Mouse (Mus musculus) forebrain, embryonic 11.5 days (tissue): Measurements from ENCODE around the gene Txndc9. TPM values are rescaled to one million over a fixed set of nuclear protein-coding genes. Genes with fewer than 3 reads are reported as not detected.

Experiments used
- ATAC-seq: fragments of 200-750 bp; cut with Nextera tagmentation; replicated peaks from 2 replicates; pipeline ENCODE4 v1.8.0; 2017; ENCODE audit warnings: moderate TSS enrichment; ENCODE audit not compliant: low FRiP score
- DNase-seq: peaks from one replicate; pipeline ENCODE4 v3.0.0-alpha.2; 2017; ENCODE audit warnings: low spot score
- H3K27ac ChIP-seq: fragments of 300-500 bp; sonication (generic); 2 replicates; pipeline ENCODE4 v1.5.1; 2014; ENCODE audit warnings: low read depth, low read length
- H3K27me3 ChIP-seq: fragments of 300-500 bp; sonication (generic); 2 replicates; pipeline ENCODE4 v1.6.1; 2014; ENCODE audit warnings: mild to moderate bottlenecking, low read length, mixed read lengths; ENCODE audit not compliant: control insufficient read depth, insufficient read depth
- H3K36me3 ChIP-seq: fragments of 300-500 bp; sonication (generic); 2 replicates; pipeline ENCODE4 v1.6.1; 2014; ENCODE audit warnings: mild to moderate bottlenecking, low read length, moderate library complexity, mixed read lengths; ENCODE audit not compliant: control insufficient read depth, insufficient read depth
- H3K4me1 ChIP-seq: fragments of 300-500 bp; sonication (generic); replicated peaks from 2 replicates; pipeline ENCODE4 v1.6.1; 2014; ENCODE audit warnings: low read length, mixed read lengths; ENCODE audit not compliant: control insufficient read depth, insufficient read depth
- H3K4me2 ChIP-seq: fragments of 300-500 bp; sonication (generic); 2 replicates; pipeline ENCODE4 v1.6.1; 2014; ENCODE audit warnings: low read depth, mild to moderate bottlenecking, low read length, moderate library complexity, mixed read lengths; ENCODE audit not compliant: severe bottlenecking
- H3K4me3 ChIP-seq: fragments of 300-500 bp; sonication (generic); 2 replicates; pipeline ENCODE4 v1.5.1; 2014; ENCODE audit warnings: low read depth, low read length
- H3K9ac ChIP-seq: fragments of 300-500 bp; sonication (generic); 2 replicates; pipeline ENCODE4 v1.6.1; 2014; ENCODE audit warnings: low read length
- H3K9me3 ChIP-seq: fragments of 300-500 bp; sonication (generic); 2 replicates; pipeline ENCODE4 v1.6.1; 2016; ENCODE audit warnings: low read length, mixed read lengths; ENCODE audit not compliant: control insufficient read depth
- WGBS: fragments of 180-500 bp; shearing (Covaris S2); extraction: QIAGEN DNeasy Blood & Tissue Kit; methylation state at CpG from one replicate; pipeline ENCODE4 v1.1.7; 2014; 5-methylcytosine and 5-hydroxymethylcytosine counted together
- polyA plus RNA-seq: library from polyadenylated mRNA; unstranded; fragments of >200 nt; fragmentation: Nextera tagmentation; extraction: Ambion mirVana; gene quantifications from 2 replicates; pipeline ENCODE4 v1.2.1, GENCODE M21; 2014

Gene Txndc9
- polyA plus RNA-seq, 1 experiment from 2014 or later, result 163 TPM

DNA sequence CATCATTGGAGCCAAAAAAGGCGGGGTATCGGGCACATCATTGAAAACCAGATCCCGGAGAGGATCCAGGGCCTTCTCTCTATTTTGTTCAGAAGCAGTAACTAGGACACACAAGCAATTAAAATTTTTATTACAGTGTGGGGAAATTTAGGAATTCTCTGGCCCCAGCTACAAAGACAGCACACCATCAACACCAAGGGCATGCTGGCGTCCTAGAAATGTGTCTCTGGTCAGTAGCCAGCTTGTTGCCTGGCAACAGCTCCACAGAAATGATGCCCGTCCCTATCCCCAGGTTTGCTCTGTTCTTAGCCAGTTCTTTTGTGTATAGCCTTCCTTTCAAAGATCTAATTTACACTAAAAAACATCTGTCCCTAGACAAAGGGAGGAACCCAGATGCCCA is 38.2 kb downstream of the Txndc9 start:
- DNase-seq (no peak), ATAC-seq (no peak)
- WGBS, result 73% methylated on average over 5 of the region's 5 CpGs

DNA sequence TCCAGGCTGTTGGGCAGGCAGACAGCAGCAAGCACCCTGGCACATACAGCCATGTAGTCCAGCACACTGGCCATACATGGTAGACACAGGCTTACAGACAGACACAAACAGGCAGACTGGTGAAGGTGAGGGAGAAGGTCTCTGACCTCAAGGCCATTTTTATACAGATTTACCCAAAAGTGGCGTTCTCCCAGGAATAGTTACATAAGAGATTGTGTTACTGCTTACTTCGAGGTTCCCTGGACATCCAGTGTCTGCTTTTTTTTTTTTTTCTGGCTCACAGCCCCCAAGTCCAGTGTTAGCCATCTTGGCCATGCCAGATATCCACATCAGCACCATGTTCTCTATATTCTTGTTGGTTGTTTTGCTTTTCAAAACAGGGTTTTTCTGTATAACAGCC is 39.2 kb downstream of the Txndc9 start:
- Histone ChIP-seq H3K9ac (no peak overlapping the region), H3K4me2 (no peak overlapping the region), H3K27ac (no peak overlapping the region), H3K4me1 (no peaks in the 10 kb centered on the region), H3K4me3 (no peak overlapping the region), H3K9me3 (no peaks in the 10 kb centered on the region), H3K36me3 (no peaks in the 10 kb centered on the region), H3K27me3 (no peaks in the 10 kb centered on the region)
- no peak for DNase-seq
- WGBS, result 77% methylated on average over 2 of the region's 2 CpGs
- no peak for ATAC-seq

More for the DNA sequence above, 38.2 kb downstream of the Txndc9 start:
- Histone ChIP-seq H3K9me3 (no peaks in the 10 kb centered on the region), H3K4me3 (no peak overlapping the region), H3K27ac (no peak overlapping the region), H3K9ac (no peak overlapping the region), H3K36me3 (no peaks in the 10 kb centered on the region), H3K4me2 (no peak overlapping the region), H3K27me3 (no peaks in the 10 kb centered on the region), H3K4me1 (no peaks in the 10 kb centered on the region)

- WGBS, result 92% methylated on average over 5 of the region's 5 CpGs
- H3K27ac ChIP-seq, result no peak within 1 kb of the TSS
Measured at GRCm38 (mm10) chr1:37957659-37958058, 40.0 kb downstream of the Txndc9 start, which contains the start of gene Lyg1. Lyg1 (minus strand) TSS chr1:37957759.

DNA sequence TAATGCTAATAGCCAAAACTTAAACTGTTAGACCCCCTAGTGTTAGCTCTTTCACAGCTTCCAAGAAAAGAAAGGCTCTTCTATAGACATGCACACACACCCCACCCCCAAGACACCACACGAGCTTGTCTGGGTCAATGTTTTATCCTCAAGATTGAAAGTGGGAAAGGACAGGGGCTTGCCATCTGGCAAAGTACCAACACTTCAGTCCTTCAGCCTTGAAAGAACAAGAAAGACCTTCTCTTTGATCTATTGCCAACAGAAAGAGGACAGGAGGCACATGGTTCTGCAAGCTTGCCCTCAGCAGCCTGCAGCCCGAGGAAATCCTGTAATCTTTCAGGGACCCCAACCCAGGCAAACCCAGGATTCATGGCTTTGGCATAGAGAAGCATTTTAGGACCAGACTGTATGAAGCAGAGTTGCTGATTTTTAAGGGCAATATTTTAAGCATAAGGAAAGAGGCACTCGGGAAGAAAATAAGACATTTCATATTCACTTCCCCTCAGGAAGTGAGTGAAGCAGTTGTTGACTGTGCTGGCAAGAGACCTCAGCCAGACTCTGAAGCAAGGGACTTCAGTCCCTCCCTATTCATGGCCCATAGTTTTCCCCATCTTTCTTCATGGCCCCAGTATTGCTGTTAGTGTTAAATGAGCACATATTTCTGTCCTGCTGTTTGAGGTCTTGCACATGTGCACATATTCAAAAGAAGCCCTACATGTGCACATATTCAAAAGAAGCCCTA is 40.8 kb downstream of the Txndc9 start:
- H3K27ac ChIP-seq, result no peak overlapping the region
- no peak for ATAC-seq
- no peaks in the 10 kb centered on the region for H3K27me3 ChIP-seq
- H3K36me3 ChIP-seq, result no peaks in the 10 kb centered on the region
- 54% methylated on average over 3 of the region's 3 CpGs for WGBS
- H3K4me1 ChIP-seq, result no peaks in the 10 kb centered on the region
- no peak for DNase-seq
- no peak overlapping the region for H3K4me2 ChIP-seq
- H3K4me3 ChIP-seq, result no peak overlapping the region
- no peak overlapping the region for H3K9ac ChIP-seq
- no peaks in the 10 kb centered on the region for H3K9me3 ChIP-seq

More at GRCm38 (mm10) chr1:37957659-37958058, 40.0 kb downstream of the Txndc9 start, which contains the start of gene Lyg1:
- ATAC-seq (no peak), DNase-seq (no peak)
- Histone ChIP-seq H3K4me1 (no peaks in the 10 kb centered on the region), H3K27me3 (no peaks in the 10 kb centered on the region), H3K9ac (no peak within 1 kb of the TSS), H3K36me3 (no peaks in the 10 kb centered on the region), H3K9me3 (no peaks in the 10 kb centered on the region), H3K4me3 (no peak within 1 kb of the TSS), H3K4me2 (no peak within 1 kb of the TSS)

GRCm38 (mm10) chr1:37955251-37955650 is 42.4 kb downstream of the Txndc9 start:
- no peak overlapping the region for H3K9ac ChIP-seq
- no peak overlapping the region for H3K4me3 ChIP-seq
- H3K36me3 ChIP-seq, result no peaks in the 10 kb centered on the region
- ATAC-seq (no peak), DNase-seq (no peak)
- no peaks in the 10 kb centered on the region for H3K9me3 ChIP-seq
- no peaks in the 10 kb centered on the region for H3K27me3 ChIP-seq
- no peaks in the 10 kb centered on the region for H3K4me1 ChIP-seq
- no peak overlapping the region for H3K4me2 ChIP-seq
- no peak overlapping the region for H3K27ac ChIP-seq
- WGBS, result 89% methylated on average over 2 of the region's 2 CpGs

DNA sequence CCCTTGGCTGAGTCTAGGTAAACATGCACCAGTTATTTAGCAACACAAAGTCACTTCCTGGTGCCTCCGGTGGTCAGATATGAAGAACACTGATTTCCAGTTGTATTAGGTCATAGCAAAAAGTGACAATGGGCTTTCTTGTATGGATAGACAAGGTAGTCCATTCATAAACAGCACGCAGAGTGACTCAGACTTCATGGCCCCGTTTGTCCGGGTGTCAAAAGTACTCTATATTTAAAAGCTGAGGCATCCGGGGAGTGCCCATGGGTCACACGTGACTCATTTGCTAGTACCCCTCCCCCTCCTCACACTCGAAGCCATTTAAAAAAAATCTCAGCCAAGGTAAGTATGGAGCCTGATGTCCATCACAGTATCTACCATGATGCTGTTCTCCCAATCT is 42.9 kb downstream of the Txndc9 start:
- Histone ChIP-seq H3K36me3 (no peaks in the 10 kb centered on the region), H3K27me3 (no peaks in the 10 kb centered on the region), H3K9ac (no peak overlapping the region), H3K9me3 (no peaks in the 10 kb centered on the region), H3K27ac (no peak overlapping the region), H3K4me3 (no peak overlapping the region), H3K4me2 (no peak overlapping the region), H3K4me1 (no peaks in the 10 kb centered on the region)
- ATAC-seq (no peak), DNase-seq (no peak)
- 91% methylated on average over 7 of the region's 7 CpGs for WGBS

DNA sequence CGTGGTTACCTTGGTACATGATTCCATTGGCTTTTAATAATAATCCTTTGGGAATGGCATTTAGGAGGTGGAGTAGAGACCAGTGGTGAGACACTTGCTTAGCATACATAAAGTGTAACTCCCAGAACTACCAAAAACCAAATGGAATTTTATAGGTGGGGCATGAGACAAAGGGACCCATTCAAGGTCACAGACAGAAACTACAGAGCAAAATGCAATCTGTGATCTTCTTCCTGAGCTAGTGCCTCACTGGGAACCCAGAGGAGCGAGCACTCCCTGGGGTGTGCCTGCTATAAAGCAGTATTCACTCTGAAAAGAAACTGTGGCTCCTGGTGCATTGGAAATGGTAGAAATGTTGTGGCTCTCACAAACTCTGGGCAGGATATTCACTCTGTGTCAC is 48.8 kb downstream of the Txndc9 start:
- no peaks in the 10 kb centered on the region for H3K27me3 ChIP-seq
- H3K4me1 ChIP-seq, result no peaks in the 10 kb centered on the region
- ATAC-seq, result no peak
- no peaks in the 10 kb centered on the region for H3K9me3 ChIP-seq
- no peak for DNase-seq
- H3K9ac ChIP-seq, result no peak overlapping the region
- no peak overlapping the region for H3K27ac ChIP-seq
- H3K4me2 ChIP-seq, result no peak overlapping the region
- 85% methylated on average over 2 of the region's 2 CpGs for WGBS
- no peaks in the 10 kb centered on the region for H3K36me3 ChIP-seq
- H3K4me3 ChIP-seq, result no peak overlapping the region
